Mouse (Mus musculus) cerebellum, adult (tissue): ENCODE measurements around the gene Bsdc1.
"Not testable (repeated sequence)": the region's sequence is repeated elsewhere in the genome, so short reads cannot be mapped to it uniquely, and the experiment has no call there.

Experiments
- ATAC-seq: cut with Nextera tagmentation; 2 replicates; pipeline ENCODE4 v1.9.2; 2017; ENCODE audit warnings: mild to moderate bottlenecking, moderate library complexity, mixed read lengths; ENCODE audit not compliant: insufficient number of reproducible peaks, low FRiP score, low TSS enrichment

Gene Bsdc1

DNA sequence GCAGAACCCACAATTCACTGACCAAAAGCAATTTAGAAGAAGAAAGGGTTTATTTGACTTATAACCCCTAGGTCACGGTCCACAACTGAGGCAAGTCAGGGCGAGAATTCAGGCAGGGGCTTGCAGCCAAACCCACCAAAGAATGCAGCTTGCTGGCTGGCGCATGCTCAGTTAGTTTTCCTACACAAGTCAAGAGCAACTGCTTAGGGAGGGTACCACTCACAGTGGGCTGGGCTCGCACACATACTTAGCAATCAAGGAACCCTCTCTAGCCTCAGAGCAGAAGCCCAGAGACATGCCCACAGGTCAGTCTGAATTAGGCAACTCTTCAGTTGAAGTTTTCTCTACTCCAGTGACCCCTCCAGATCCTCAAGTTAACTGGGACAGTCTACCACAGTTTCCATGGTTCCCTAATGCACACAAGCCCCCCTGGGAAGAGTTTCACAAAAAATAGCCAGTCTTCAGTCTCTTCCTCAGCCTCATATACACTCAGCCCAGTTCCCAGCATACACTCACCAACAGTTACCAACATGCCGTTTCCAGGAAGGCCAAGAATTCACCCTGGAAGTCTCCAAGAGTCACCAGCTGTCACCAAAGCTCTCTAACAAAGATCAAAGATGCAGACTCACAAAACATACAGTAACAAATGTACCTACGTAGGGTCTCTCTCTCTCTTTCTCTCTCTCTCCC, 49.5 kb downstream of the Bsdc1 start:
- no peak for ATAC-seq

DNA sequence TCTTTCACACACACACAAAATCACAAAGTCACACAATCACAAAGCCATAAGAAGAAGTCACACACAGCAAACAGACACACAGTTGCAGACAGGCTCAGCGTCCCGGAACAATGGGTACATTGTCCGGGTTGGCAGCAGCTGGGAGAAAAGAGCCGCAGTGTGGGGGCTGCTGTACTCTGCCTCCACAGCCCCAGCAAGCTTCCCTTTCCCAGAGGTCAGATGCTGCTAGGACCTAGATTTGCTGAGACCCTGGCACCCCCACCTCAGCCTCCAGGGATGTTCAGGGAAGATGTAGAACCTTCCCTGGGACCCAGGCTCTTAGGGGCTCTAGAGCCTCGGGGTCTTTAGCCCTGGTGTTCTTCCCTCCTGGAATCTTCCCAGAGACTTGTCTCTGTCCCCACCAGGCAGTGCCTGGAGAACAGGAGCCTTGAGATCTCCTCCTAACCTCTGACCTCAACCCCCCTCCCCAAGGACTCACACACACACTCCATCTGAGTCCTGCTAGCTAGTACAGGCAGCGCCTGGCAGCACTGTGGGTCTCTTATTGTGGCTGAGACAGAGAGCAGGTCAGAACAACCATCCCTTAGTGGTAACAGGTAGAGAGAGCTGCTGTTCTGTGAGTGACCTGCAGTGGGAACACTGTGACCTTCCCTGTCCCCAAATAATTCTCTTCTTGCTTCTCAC, 50.2 kb downstream of the Bsdc1 start:
- no peak for ATAC-seq

DNA sequence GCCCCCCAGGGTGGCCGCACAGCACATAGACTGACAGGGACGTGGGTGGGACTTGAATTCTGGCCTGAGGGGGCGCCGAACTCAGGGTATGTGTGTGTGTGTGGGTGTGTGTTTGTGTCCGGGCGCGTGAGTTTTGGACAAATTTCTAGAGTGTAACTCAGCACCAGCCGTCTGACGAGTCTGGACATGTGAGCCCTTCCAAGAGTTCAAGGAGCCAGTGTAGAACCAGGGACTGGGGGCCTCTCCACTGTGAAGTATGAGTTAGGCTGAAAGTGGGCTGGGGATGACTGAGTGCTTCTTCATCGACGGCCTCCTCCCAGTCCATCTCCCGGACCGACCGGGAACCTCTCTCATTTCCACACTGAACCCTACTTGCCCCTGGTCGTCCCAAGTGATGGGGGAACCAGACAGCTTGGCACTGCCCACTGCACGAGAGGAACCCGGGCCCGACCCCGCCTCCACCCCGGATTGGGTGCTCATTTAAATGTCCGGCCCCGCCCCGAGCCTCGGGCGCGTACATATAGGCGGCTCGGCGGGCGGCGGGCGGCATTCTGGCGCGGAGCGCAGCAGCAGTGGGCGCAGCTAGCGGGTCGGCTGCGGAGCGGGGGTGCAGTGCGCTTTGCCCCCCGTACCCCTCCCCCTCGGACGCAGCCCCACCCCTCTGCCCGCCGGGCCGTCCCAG, 51.8 kb downstream of the Bsdc1 start, which contains the start of gene Marcksl1:
Gene Marcksl1, plus strand, starts transcription at position 496 of the 682 bp plus-strand sequence.
- ATAC-seq = no peak

DNA sequence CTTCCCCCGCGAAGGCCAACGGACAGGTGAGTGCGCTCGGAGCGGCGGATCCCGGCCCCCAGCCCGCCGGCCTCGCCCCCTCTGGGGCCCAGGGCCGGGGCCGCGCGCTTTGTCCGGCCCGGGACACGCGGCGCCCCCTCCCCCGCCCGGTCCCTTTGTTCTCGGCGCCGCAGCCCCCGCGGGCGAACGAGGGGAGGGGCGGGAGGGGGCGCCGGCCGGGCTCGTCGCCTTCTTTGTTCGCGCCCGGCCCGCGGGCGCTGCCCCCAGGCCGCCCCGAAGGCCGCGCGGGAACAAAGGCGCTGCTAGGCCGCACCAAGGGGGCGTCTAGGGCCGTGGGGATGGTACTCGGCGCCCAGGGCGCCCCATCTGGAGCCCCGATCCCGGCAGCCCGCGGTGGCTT, 52.5 kb downstream of the Bsdc1 start:
- no peak for ATAC-seq

DNA sequence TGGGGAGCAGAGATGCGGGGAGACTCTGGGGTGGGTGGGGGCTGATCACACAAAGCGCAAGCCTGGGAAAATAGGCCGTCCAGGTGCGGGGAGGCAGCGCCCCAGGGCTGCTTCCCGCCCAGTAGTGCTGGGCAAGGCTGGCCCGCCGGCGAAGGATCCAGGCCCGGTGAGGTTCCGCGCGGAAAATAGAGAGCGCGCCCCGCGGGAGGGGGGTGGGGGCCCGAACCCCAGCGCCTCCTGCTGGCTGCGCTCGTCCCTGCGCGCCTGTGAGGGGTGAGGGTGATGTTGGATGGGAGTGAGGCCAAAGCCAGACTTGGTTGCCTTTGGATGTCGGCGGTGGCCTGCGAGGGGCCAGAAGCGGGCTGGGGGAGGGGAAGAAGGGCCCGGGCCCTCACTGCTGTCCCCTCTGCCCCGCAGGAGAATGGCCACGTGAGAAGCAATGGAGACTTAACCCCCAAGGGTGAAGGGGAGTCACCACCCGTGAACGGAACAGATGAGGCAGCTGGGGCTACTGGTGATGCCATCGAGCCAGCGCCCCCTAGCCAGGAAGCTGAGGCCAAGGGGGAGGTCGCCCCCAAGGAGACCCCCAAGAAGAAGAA, 53.0 kb downstream of the Bsdc1 start:
- ATAC-seq = no peak

DNA sequence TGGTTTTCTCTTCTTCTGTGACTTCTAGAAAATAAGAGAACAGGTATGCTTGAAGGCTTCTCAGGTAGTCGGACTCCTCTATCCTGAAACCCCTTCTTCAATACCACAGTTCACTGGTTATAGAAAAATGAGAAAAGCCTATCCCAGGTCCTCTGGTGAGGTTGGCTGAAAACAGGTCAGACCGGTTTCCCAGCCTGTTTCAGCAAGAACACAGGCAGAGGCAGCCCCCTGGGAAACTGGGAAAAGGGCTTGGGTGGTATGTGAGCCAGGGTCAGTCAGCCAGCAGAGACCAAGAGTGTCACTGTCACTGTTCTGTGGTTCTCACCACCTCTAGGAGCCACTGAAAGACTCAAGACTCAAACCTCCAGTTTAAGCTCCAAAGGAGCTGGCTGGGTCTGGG, 55.5 kb downstream of the Bsdc1 start:
- no peak for ATAC-seq

DNA sequence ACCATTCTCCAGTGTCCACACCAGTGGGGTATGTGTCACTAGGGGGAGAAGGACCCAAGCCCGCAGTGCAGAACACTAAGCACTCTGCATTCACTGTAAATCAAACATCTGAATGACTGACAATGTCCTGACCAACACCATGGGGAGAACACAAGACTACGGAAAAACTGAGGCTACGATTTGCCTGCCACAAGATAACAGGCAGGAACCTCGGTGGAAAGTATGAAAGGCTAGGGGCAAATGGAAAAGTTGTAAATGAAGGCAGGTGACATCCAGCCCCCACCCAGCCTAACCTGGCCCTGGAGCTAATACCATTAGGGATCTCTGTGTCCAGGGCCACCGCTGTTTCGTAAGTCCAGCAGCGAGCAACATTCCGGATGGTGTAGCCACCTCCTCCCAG, 57.1 kb downstream of the Bsdc1 start:
- no peak for ATAC-seq

DNA sequence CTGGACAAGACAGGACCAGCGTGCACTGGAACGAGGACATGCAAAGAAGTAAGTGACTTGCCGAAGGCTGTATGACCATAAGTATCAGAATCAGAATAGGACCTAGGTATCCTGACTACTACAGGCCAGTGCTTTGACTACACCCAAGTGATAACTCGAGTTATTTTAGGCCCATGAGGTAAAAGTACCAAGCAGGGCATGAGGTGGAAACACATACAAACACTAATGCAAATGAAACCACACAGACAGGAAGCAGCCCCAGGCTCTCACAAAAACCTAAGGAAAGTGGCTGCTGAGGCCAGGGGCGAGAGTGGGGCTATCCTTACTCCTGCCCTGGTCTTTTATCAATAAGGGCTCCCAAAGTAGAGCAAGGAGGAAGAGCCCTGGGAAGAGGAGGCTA, 64.0 kb downstream of the Bsdc1 start:
- ATAC-seq = no peak

DNA sequence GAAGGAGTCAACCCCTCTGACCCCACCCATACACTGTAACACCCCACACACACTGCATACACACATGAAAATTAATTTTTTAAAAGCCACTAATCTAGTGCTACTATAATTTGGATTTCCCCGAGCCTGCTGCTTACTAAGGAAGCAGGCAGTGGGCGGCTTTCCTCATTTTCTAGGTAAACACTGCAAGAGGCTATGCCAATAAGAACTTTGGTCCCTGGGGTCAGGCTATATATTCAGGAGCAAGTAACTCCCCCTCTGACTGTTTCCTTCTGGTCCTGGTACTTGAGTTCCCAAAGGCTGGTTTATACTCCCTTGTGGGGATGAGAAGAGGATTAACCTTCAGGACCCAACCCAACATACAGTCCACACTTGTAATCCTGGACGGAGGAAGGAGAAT, 64.5 kb downstream of the Bsdc1 start:
- ATAC-seq = no peak

DNA sequence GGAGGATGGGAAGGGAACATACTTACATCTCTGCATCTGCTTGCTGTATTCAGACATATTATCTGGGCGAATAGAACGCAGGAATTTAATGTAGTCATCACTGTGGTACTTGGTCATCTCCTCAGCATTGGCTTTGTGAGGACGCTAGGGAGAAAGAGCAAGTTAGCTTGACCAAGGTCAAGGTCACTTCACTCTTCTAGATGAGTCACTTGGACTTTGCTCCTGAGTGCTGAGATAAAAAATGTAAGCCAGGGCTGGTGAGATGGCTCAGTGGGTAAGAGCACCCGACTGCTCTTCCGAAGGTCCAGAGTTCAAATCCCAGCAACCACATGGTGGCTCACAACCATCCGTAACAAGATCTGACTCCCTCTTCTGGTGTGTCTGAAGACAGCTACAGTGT, 67.5 kb downstream of the Bsdc1 start:
- not testable (repeated sequence) for ATAC-seq
